Mouse (Mus musculus) gastrocnemius, postnatal 10 days (tissue): Measurements from ENCODE around the gene Ank2. TPM values are rescaled to one million over a fixed set of nuclear protein-coding genes. Genes with fewer than 3 reads are reported as not detected.

ENCODE experiments used
- DNase-seq: peaks from one replicate; pipeline ENCODE4 v3.0.0; 2021; ENCODE audit warnings: mixed read lengths
- total RNA-seq, 2 experiments: library from RNA; stranded (reverse); gene quantifications; 2 replicates each; pipeline ENCODE4 v1.2.3; 2021

The Ank2 gene
- total RNA-seq, 2 experiments from 2014 or later: 136 to 145 TPM

DNA sequence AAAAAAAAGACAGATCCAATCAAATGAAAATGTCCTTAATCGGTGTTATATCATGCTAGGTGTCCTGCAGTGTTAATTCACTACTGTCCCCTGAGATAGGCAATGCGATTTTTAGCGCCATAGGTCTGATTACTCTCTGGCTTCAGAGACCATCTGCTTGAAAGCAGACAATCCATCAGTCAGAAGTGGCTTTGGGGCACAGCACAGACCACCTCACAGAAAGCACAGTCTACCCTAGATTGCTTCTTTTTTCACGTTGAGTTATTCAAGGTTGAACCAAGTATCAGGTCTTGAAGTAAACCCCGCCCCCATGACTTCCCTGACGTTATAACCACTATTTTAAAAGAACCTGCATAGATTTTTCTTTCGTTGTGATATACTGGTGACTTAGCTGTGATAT, 385.9 kb downstream of the Ank2 start:
- DNase-seq: no peak

DNA sequence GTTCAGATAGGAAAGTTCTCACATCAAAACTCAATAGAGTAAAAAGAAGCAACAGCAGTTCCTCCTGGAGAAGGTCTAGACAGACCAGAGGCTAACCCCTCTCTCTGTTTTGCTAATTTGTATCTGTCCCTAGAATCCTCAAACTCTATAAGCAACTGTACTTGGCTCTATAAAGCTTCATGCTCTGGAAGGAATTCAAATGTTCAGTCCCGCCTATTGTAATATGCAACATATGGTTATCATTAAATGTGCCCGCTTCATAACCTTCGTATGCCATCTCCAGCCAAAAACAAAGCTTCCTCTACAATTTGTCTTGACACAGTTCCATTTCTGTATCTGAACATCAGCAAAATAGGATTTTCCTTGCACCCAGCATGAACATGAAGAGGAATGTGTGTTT, 389.7 kb downstream of the Ank2 start:
- no peak for DNase-seq

DNA sequence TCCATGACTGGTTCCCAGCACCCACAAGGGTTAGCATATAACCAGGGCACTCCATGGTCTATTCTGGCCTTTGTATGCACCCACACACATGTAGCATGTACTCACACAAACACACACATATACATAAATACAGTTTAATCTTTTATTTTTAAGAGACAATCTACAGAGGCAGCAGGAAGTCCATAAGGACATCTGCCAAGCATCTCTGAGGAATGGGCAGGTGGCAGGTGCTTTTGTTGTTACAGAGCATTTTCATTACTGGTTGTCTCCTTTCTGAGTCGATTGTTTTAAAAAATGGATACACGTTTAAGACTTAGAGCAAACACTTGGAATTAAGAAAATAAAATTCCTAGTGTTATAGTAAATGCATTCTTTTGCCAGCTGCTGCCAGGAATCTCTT, 390.7 kb downstream of the Ank2 start:
- no peak for DNase-seq

DNA sequence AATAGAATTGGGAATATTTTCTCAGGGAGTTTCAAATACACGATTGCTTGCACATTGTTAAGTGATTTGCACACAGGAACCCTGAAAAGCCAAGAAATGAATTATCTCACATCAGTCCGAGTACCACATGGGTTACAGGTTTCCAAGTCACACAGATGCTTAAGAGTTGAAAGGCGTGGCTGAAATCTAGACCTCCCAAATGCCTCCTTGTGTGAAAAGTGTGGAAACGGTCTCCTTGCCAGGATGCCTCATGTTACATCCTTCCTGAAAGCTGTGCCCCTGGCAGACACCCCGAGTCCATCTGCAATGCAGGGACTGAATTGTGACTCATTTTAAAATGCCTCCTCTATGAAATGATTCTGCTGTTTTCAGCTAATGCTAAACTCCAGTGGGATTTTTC, 391.9 kb downstream of the Ank2 start:
- peak; percentile 27 for DNase-seq

DNA sequence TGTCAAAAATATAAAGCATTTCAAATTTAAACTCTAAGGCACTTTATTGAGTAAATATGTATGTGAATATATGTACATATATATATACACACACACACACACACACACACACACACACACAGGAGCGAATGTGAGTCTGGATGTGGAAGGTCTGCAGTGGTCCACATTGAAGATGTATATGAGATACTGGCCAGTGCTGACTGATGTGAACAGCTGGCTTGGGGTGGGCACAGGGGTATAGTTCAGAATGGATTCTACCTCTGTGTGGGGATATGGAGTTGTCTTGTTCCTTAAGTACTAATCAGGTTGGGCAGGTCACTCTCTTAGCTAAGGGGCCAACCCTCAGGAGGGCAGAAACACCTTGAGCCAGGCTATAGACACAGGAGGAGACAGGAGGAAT, 397.8 kb downstream of the Ank2 start:
- no peak for DNase-seq

DNA sequence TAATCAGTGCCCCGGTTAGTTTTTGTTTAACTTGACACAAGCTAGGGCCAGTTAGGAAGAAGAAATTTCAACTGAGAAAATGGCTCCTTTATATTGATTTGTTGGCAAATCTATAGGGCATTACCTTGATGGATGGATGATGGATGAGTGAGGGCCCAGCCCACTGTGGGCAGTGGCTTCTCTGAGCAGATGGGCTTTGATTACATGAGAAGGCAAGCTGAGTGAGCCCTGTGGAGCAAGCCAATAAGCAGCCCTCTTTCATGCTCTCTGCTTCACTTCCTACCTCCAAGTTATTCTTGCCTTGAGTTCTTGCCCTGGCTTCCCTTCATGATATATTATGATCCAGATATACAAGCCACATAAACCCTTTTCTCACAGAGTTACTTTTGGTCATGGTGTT, 401.4 kb downstream of the Ank2 start:
- no peak for DNase-seq

DNA sequence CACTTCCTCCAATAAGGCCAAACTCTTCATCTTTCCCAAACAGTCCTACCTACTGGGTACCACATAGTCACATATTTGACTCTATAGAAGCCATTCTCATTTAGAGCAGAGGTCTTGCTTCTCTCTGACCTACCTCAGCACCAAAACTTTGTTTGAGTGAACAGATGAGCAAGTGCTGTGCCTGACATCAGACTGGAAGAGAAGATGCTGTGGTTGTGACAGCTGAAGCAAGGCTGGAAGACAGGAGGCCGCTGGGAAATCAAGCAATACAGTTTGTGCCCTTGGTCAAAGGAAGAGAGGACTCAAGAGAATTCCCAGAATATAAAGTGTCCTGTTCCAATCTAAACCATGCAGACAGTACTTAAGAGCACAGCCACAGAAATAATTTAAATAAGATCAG, 402.0 kb downstream of the Ank2 start:
- no peak for DNase-seq

DNA sequence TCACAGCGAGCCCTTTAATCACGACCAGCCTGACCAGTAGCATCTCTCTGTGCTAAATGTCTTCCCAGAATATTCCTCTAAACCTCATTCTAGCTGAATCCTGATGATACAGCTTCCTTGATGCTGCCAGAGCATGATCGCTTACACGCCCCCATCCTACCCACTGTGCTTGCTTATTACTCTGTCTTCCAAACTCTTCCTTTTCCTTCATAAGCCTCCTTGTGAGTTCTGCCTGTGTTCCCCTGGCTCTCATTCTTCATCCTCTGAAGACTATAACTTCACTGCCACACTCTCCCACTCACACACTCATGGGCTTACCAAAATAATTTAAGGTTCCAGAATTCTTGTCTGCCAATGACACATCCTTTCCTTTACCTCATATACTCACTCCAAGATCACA, 405.5 kb downstream of the Ank2 start:
- DNase-seq: no peak

DNA sequence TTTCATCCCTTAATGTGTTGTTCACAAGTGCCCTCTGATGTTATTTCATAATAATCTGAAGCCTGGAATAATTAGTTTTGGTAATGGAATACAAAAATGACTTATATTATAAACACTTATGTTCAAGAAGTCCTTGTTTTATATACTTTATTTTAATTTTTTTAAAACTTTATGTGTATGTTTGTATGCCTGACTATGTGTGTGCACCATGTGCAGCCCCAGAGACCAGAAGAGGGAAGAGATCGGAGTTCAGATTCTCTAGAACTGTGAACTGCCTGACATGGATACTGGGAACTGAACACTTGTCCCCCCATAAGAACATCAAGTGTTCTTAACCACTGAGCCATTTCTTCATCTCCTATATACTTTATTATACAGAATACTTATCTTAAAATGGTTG, 411.6 kb downstream of the Ank2 start:
- no peak for DNase-seq

DNA sequence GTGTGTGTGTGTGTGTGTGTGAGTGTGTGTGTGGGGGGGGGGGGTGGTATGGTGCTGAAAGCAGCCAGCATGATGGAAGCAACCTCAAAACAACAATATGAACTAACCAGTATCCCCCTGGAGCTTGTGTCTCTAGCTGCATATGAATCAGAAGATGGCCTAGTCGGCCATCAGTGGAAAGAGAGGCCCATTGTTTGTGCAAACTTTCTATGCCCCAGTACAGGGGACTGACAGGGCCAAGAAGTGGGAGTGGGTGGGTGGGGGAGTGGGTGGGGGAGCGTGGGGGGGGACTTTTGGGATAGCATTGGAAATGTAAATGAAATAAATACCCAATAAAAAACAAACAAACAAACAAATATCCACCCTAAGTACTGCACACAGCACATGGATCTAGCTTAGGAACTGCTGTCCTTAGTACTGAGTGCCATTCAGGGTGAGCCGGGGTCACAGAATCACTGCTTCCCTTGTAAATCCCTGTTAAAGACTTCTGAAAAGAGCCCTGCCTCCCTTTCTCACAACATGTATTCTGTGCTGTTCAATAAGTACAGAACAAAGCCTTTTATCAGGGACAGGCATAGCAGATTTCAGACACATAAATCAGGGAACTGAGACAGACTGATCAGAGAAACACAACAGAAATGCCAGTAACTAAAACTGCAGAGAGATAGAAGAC, 412.2 kb downstream of the Ank2 start:
- DNase-seq: no peak

DNA sequence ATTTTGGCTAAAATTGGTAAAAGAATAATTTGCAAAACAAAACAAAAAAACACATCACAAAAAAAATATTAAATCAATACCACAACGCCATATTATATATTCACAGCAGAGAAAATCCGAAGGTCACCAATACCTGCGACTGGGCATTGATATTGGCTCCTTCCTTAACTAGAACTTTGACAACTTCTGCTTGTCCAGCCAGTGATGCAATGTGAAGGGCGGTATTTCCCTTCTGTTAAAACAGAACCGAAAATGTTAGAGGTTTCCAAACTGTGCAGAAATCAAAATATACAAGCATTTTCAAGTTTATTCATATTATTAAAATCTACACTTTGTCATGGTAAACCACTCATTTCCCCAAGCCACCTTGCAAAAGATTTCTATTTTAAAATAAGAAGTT, 421.8 kb downstream of the Ank2 start:
- DNase-seq: no peak

DNA sequence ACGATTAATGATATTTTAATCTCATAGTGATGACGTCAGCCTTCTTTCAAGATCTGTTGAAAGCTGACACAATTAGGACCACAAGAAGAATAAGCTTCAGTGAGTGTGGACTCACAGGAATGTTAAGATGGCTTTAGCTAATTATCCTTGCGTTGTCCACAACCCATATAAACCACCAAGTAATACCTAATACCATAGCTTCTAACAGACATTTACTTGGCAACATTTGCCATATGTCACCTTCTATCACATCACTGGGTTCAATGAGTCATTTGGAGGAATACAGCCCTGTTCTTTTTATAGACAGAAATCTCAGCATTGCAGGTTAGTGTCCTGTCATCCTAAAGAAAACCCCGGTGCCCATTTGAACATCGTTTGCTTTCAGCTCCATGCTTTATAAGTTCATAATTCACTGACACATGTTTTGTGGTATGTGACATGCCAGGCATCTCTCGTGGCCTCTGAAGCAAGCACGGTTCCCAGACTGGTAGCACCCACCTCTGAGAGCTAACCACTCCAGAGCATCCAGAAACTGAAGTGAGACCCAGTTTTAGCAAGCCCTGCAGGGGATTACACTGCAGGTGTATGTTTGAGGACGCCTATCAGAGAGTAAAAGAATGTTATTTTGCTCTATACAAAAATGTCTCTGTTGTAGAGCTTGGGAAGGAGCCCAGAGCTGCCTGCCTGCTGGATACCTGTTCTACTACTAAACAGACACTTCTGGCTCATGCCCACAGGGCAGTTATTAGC, 423.4 kb downstream of the Ank2 start:
- DNase-seq: no peak

DNA sequence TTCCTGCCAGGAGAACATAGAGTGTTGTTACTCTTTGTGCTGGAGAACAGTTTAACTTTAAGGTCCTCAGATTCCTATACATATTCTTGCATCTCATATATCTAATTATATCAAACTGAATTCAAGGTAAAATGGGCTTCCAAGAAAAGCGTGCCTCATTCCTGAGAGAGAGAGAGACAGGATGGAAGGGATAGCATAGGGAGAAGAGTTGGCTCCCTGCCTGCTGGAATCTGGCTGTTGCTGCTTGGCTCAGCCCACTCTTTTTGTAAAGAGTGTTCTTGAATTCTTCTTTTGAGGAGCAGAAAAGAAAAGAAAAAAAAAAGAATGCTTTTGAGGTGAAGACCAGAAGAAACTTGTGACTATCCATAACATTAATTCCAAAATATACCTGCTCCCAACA, 427.7 kb downstream of the Ank2 start:
- peak; percentile 64 for DNase-seq

DNA sequence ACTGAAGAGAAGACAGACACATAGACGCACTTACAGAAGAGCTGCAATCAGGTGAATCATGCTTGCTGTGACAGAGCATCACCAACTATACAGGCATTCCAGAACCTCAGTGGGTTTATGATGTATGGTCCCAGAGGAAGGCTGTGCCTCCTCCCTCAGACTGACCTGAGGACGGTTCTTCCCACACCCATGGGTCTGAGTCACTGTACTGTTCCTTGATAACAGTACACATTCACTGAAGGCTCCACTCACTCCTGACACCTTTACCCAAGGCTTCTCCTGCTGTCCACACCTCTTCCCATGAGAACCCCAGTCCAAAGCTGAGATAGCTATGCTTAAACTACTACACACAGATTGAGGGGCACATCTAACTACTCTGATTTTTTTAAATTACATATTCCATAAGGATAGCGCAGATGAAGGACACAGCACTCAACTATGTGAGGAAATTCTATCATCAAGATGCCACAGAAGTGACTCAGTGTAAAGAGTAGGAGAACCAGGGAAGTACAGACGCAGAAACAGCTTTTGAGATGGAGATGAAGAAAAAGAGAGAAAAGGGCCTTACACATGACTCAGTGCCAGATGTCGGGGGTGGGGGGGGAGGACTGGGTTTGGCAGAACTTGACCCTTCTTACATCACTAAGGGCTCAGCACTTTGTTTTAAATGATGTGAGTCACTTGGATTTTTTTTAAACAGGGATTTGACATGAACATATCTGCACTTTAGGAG, 435.3 kb downstream of the Ank2 start:
- no peak for DNase-seq

DNA sequence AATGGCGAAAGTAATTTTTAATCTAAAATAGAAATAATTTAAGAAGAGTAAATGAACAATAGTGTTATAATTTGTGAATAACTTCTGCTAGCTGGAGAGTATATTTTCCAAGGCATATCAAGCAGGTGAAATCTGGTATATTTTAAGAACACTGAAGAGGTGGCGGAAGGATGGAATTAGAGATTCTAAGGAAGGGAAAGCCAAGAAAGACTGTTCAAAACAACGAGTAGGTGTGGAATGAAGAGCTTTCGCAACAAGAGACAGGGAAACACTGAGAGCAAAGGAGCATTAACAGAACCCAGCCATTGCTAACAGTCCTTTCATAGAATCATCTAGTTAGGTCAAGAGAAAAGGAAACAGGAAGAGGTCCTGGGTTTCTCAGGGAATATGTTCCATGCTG, 439.5 kb downstream of the Ank2 start:
- no peak for DNase-seq

DNA sequence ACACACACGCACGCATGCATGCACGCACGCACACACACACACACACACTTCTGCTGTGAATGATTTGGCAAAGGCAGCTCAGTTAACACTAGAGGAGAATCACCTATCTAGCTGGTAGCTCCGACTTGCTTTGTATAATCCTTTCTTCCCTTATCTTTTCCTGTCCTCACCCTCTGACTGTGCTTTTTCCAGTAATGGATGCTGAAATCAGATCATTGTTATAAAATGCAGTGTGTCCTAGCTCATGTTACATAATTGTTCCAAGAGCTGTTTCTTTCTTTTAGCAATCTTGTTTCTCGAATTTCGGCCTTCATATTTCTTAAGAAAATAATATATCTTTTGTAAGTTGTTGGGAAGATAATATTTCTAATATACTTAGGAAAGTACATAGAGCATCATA, 457.9 kb downstream of the Ank2 start:
- no peak for DNase-seq

DNA sequence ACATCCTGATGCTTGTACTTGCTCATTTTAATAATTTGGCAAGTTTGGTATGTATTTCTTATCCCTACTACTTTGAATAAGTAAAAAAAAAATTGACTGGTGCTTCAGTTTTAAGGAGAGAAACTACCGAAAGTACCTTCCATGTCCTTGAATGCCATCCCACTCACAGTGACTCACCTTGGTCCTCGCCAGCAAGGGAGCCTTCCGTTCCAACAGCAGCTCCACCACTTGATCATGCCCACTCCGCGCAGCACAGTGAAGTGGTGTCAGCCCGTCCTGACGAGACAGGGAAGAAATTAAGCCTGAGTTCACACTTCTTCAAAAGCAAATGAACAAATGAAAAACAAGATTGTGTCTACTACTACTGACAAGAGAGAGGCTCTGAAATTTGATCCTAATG, 460.6 kb downstream of the Ank2 start:
- DNase-seq: no peak

DNA sequence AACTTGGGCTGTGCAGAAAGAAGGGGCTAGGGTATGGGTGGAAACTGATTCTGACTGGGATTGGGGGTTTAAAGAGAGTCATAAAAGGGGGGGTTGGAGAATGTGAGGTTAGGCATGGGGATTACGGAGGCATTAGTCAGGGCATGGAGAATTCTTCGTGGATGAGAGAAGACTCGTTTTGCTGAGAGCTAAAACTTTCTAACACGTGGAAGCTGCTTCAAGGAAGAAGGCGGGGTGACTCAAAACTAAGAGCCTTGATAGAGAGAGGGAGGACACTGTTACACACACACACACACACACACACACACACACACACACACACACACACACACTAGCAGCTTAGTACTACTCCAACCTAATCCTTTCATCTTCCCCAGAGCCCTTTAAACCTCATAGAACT, 463.0 kb downstream of the Ank2 start:
- no peak for DNase-seq

DNA sequence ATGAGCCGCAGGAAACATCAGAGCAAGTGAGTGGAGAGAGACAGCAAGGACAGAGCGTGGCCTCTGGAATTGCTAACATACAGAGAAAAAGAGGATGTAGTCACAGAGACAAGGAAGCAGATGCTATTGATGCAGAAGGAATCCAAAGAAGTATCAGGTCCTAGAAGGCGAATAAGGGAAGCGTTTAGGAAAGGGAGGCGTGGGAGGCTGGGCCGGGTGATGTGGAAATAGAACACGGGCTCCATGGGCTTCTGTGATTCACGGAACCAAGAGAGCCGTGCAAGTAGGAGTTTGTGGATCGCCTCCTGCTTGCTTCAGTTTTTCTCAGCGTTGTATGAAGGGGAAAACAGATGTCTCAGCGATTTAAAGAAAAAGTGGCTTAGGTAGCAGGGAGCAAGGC, 463.6 kb downstream of the Ank2 start:
- DNase-seq: no peak

DNA sequence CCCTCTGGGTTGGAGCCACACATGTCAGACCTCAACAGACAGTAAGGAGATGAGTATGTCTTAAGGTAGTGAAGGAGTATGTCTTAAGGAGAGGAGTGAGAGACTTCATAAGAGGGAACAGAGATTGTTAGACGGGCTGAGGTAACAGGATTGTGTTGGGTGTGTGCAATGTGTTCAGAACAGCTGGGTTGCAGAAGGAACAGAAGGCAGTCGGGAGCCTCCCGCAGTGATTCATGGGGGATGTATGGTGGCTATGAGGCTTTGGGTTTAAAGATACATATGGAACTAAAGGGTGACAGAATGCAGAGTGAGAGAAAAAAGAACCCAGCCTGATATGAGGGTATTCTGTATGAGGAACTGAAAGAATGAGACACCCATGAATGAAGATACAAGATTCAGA, 464.2 kb downstream of the Ank2 start:
- DNase-seq: no peak

DNA sequence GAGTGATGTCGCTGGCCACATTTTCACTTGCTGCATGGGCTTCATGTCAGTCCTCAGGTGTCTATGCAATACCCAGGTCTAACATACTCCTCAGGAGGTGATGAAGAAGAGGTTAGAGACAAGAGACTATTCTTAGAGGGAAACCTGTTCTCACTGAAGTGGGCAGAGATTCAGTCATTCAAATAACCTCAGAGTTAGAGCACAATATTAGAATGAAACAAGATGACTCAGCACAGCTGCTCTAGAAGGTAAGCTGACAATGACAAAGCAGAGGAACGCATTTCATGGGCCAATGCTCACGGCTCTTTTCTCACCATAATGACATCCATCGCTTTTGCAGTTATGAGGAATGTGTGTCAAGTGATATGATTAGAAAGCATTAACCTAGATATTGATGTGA, 475.2 kb downstream of the Ank2 start:
- no peak for DNase-seq

DNA sequence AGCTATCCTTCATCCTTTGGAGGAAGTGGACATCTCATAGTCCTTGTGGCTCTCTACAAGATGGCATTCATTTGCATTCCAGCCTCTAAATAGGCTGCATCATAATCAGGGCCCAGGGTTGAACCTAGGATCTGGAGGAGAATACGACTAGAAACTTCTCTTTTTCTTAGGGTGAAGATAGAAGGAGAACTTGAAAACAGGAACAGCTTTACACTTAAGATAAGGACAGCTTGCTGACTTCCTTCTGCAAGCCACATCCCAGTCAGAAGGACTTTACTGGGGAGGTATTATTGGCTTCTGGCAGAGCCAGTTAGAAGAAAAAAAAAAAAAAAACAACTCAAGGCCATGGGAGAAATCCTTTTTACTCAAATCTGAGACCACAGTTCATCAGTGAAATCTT, 479.0 kb downstream of the Ank2 start:
- DNase-seq: no peak

DNA sequence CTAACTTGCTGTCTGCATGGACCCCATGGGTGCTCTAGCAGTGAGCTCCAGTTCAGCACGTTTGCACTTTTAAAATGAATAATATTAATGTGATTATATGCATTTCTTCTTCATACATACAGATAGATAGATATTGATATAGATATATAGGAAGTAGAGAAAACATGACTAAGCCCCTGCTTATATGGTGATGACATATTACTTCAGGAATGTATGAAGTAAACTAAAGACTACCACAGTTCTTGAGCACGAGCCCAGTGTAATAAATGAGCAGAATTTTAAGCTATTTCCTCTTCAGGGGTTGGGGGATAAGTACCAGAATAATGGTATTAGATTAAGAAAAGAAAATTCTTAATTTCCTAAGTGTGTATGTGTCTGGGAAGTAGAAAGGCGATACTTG, 479.4 kb downstream of the Ank2 start:
- no peak for DNase-seq

DNA sequence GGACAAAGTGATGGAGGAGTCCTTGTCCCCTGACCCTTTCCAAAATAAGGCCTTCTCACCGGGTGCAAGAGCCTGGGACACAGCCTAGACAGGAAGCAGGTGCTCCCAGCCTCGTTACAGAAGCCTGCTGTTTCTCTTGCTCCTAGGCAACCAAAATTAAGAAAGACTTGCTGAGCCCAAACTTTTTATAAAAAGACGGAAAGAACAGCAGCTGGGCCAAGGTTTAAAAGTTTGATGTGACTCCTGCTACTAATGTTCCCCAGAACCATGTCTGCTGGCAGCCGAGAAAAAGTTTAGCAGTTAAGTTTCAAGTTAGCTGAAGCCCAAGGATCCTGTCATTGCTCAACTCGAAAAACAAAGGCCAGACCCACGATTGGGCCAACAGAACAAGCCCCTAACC, 480.0 kb downstream of the Ank2 start:
- DNase-seq: no peak
